Mouse (Mus musculus): ENCODE measurements around the gene Crim1. TPM values are rescaled to one million over a fixed set of nuclear protein-coding genes. Genes with fewer than 3 reads are reported as not detected.

Crim1 gene
- total and polyA plus RNA-seq, 3 experiments, result 14.1 to 72.8 (median 21.9) TPM

DNA sequence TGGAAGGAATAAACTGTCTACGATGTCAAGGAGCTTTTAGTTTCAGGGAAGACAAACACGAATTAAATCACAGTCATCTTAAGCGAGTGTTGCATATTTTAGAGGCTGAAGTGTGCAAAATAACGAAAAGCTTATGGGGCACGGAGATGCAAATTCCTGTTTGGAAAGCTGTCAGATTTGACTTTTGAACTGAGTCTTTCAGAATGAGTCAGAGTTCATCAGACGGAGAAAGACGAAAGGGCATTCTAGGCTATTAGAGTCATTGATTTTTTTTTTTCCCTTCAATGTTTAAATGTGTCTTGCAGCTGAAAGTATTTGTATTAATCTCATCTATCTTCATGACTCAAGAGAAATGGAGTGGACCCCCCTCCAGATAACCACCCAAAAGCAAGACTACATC lies 92.3 kb downstream of the Crim1 start:
- H3K79me2 ChIP-seq (replicated peaks; ENCODE audit: control insufficient read depth, extremely low read depth, insufficient read depth, poor library complexity, severe bottlenecking), result no peaks in the 10 kb centered on the region
- H3K9me3 ChIP-seq (replicated peaks; ENCODE audit: low read length), result no peaks in the 10 kb centered on the region
- H3K9ac ChIP-seq (ENCODE audit: insufficient read depth, low read depth), result no peak overlapping the region
- in situ Hi-C loops (cut with MboI; ENCODE audit: low pct_ligation_motif_present, low pct_unique_long_range_greater_than_20kb, low sequenced_read_pairs) (no loop called here), dilution Hi-C loops (cut with MboI; ENCODE audit: extremely low pct_ligation_motif_present, extremely low pct_unique_long_range_greater_than_20kb, low sequenced_read_pairs) (no loop called here)
- H3K4me1 ChIP-seq (ENCODE audit: control insufficient read depth in 1 of 2, insufficient read depth in 2 of 2), result peaks cover 14 to 36% of the 10 kb centered on the region in 2 experiments
- no peaks in the 10 kb centered on the region for H3K27me3 ChIP-seq (replicated peaks)
- TF ChIP-seq ZC3H11A (IDR thresholded peaks at IDR 0.05; ENCODE audit: low read depth, low read length) (no peak), RAD21 (IDR thresholded peaks at IDR 0.05; ENCODE audit: low read depth, low read length) (no peak; the same call in 1 of the 2 replicates), CHD2 (IDR thresholded peaks at IDR 0.05; ENCODE audit: low read length) (peak; percentile 57; the same call in 1 of the 2 replicates), ZKSCAN1 (IDR thresholded peaks at IDR 0.05; ENCODE audit: borderline replicate concordance, low read depth, low read length) (no peak), ZMIZ1 (IDR thresholded peaks at IDR 0.05; ENCODE audit: low read depth, low read length) (no peak), CTCF (conservative IDR thresholded peaks at IDR 0.05 in 1 of 2, IDR thresholded peaks at IDR 0.05 in 1 of 2; ENCODE audit: low read depth in 2 of 2, low read length in 2 of 2) (no peak), IRF4 (IDR thresholded peaks at IDR 0.05; ENCODE audit: low read depth, low read length) (peak; percentile 98), MAFK (IDR thresholded peaks at IDR 0.05; ENCODE audit: insufficient replicate concordance, low read length) (no peak), MXI1 (IDR thresholded peaks at IDR 0.05; ENCODE audit: low read depth, low read length) (0 out of 2 replicates have a peak, but pooled peaks have one; percentile 24), PAX5 (IDR thresholded peaks at IDR 0.05; ENCODE audit: low read length) (no peak), POLR2AphosphoS2 (IDR thresholded peaks at IDR 0.05; ENCODE audit: low read depth, low read length) (no peak), JUN (IDR thresholded peaks at IDR 0.05; ENCODE audit: insufficient read depth, low read depth, low read length) (peak; percentile 90), USF2 (conservative IDR thresholded peaks at IDR 0.05; ENCODE audit: low read depth, low read length) (no peak), ZNF384 (IDR thresholded peaks at IDR 0.05; ENCODE audit: low read depth, low read length) (peak; percentile 94), USF1 (IDR thresholded peaks at IDR 0.05; ENCODE audit: low read depth, low read length) (no peak), NELFE (IDR thresholded peaks at IDR 0.05; ENCODE audit: low read depth, low read length) (no peak), UBTF (IDR thresholded peaks at IDR 0.05; ENCODE audit: low read depth, low read length) (no peak), SIN3A (IDR thresholded peaks at IDR 0.05; ENCODE audit: low read length) (peak; percentile 85), EP300 (IDR thresholded peaks at IDR 0.05; ENCODE audit: low read length) (peak; percentile 94), BHLHE40 (IDR thresholded peaks at IDR 0.05; ENCODE audit: low read depth, low read length) (peak; percentile 88), TBP (conservative IDR thresholded peaks at IDR 0.05; ENCODE audit: low read depth, low read length) (no peak), CHD1 (IDR thresholded peaks at IDR 0.05; ENCODE audit: low read depth, low read length) (no peak), SMC3 (IDR thresholded peaks at IDR 0.05; ENCODE audit: low read depth, low read length) (no peak; the same call in 1 of the 2 replicates), E2F4 (IDR thresholded peaks at IDR 0.05; ENCODE audit: insufficient replicate concordance, low read depth, low read length) (no peak), JUND (conservative IDR thresholded peaks at IDR 0.05; ENCODE audit: low read depth, low read length) (peak; percentile 97), MAX (IDR thresholded peaks at IDR 0.05; ENCODE audit: low read length) (peak; percentile 8; the same call in 1 of the 2 replicates), MEF2A (IDR thresholded peaks at IDR 0.05; ENCODE audit: borderline replicate concordance, low read depth, low read length) (peak; percentile 77; the same call in 1 of the 2 replicates), GABPA (IDR thresholded peaks at IDR 0.05; ENCODE audit: insufficient replicate concordance, low read depth, low read length) (no peak), POLR2A (IDR thresholded peaks at IDR 0.05; ENCODE audit: low read depth, low read length) (no peak), NRF1 (IDR thresholded peaks at IDR 0.05; ENCODE audit: low read depth, low read length) (no peak), ETS1 (conservative IDR thresholded peaks at IDR 0.05; ENCODE audit: low read depth, low read length) (peak; percentile 86), KAT2A (IDR thresholded peaks at IDR 0.05; ENCODE audit: insufficient replicate concordance, low read length) (no peak), HCFC1 (IDR thresholded peaks at IDR 0.05; ENCODE audit: low read depth, low read length) (no peak), RCOR1 (conservative IDR thresholded peaks at IDR 0.05; ENCODE audit: low read depth, low read length) (peak; percentile 94), MYC (IDR thresholded peaks at IDR 0.05; ENCODE audit: low read depth, low read length) (0 out of 2 replicates have a peak, but pooled peaks have one; percentile 37), MAZ (IDR thresholded peaks at IDR 0.05; ENCODE audit: low read depth, low read length) (no peak), ELF1 (IDR thresholded peaks at IDR 0.05; ENCODE audit: low read depth, low read length) (no peak), TCF12 (IDR thresholded peaks at IDR 0.05; ENCODE audit: low read depth, low read length) (peak; percentile 67; the same call in 1 of the 2 replicates)
- peak overlapping the region; percentile 14; the same call in 1 of the 2 replicates for H3K4me2 ChIP-seq (ENCODE audit: insufficient read depth, low read depth, poor library complexity, severe bottlenecking)
- H3K4me3 ChIP-seq (replicated peaks in 1 of 3; ENCODE audit: low read depth in 2 of 3, low read length in 2 of 3, poor library complexity in 1 of 3), result no peak overlapping the region
- DNase-seq (ENCODE audit: extremely low read depth), result peak; percentile 56
- H3K36me3 ChIP-seq (replicated peaks in 1 of 2; ENCODE audit: control insufficient read depth in 1 of 2, insufficient read depth in 1 of 2, low read length in 1 of 2), result peaks cover 31 to 78% of the 10 kb centered on the region in 2 experiments
- H3K27ac ChIP-seq (ENCODE audit: insufficient read depth, low read depth), result peak overlapping the region; percentile 32; the same call in 1 of the 2 replicates

All from CH12.LX (cell line).